Mouse (Mus musculus) hindbrain, embryonic 12.5 days (tissue): ENCODE data around the gene Tpbgl. TPM values are rescaled to one million over a fixed set of nuclear protein-coding genes. Genes with fewer than 3 reads are reported as not detected.
A peak's percentile ranks its signal among the peaks of the same experiment; 100 is the strongest.

ENCODE experiments used
- ATAC-seq: fragments of 200-750 bp; cut with Nextera tagmentation; 2 replicates; pipeline ENCODE4 v1.8.0; 2017; ENCODE audit warnings: moderate TSS enrichment; ENCODE audit not compliant: low FRiP score
- H3K27ac ChIP-seq: fragments of 300-500 bp; sonication (generic); 2 replicates; pipeline ENCODE4 v1.5.1; 2016; ENCODE audit warnings: mild to moderate bottlenecking
- H3K27me3 ChIP-seq: fragments of 300-500 bp; sonication (generic); 2 replicates; pipeline ENCODE4 v1.6.1; 2016; ENCODE audit warnings: mild to moderate bottlenecking
- H3K36me3 ChIP-seq: fragments of 300-500 bp; sonication (generic); 2 replicates; pipeline ENCODE4 v1.6.1; 2016; ENCODE audit warnings: mild to moderate bottlenecking
- H3K4me1 ChIP-seq: fragments of 300-500 bp; sonication (generic); 2 replicates; pipeline ENCODE4 v1.6.1; 2016
- H3K4me2 ChIP-seq: fragments of 300-500 bp; sonication (generic); replicated peaks from 2 replicates; pipeline ENCODE4 v1.6.1; 2016; ENCODE audit warnings: mild to moderate bottlenecking
- H3K4me3 ChIP-seq: fragments of 300-500 bp; sonication (generic); 2 replicates; pipeline ENCODE4 v1.5.1; 2016; ENCODE audit warnings: mild to moderate bottlenecking
- H3K9ac ChIP-seq: fragments of 300-500 bp; sonication (generic); 2 replicates; pipeline ENCODE4 v1.6.1; 2016; ENCODE audit warnings: mild to moderate bottlenecking, moderate library complexity
- H3K9me3 ChIP-seq: fragments of 300-500 bp; sonication (generic); replicated peaks from 2 replicates; pipeline ENCODE4 v1.6.1; 2016; ENCODE audit warnings: mild to moderate bottlenecking
- WGBS: fragments of 180-500 bp; shearing (Covaris S2); methylation state at CpG from one replicate; pipeline ENCODE4 v1.1.7; 2016; 5-methylcytosine and 5-hydroxymethylcytosine counted together
- polyA plus RNA-seq: library from polyadenylated mRNA; unstranded; fragments of >200 nt; fragmentation: Nextera tagmentation; extraction: Ambion mirVana; gene quantifications from 2 replicates; pipeline ENCODE4 v1.2.1, GENCODE M21; 2016

The Tpbgl gene
- polyA plus RNA-seq, 1 experiment from 2014 or later = 2.2 TPM

GRCm38 (mm10) chr7:99663507-99664220, 36.8 kb upstream of the Tpbgl start:
- Histone ChIP-seq H3K27me3 (peaks cover 2% of the 10 kb centered on the region; the same call in 1 of the 2 replicates), H3K4me3 (no peak overlapping the region), H3K9me3 (no peaks in the 10 kb centered on the region), H3K4me2 (no peak overlapping the region), H3K27ac (no peak overlapping the region), H3K9ac (no peak overlapping the region), H3K4me1 (peaks cover 13% of the 10 kb centered on the region; the same call in 1 of the 2 replicates), H3K36me3 (no peaks in the 10 kb centered on the region)
- 89% methylated on average over 9 of the region's 9 CpGs for WGBS
- no peak for ATAC-seq

GRCm38 (mm10) chr7:99662311-99662710, 35.4 kb upstream of the Tpbgl start:
- no peak for ATAC-seq
- Histone ChIP-seq H3K27me3 (peaks cover 2% of the 10 kb centered on the region; the same call in 1 of the 2 replicates), H3K36me3 (no peaks in the 10 kb centered on the region), H3K4me3 (no peak overlapping the region), H3K4me1 (peaks cover 11% of the 10 kb centered on the region; the same call in 1 of the 2 replicates), H3K9ac (no peak overlapping the region), H3K27ac (no peak overlapping the region), H3K9me3 (no peaks in the 10 kb centered on the region), H3K4me2 (no peak overlapping the region)
- WGBS = 80% methylated on average over 2 of the region's 2 CpGs

GRCm38 (mm10) chr7:99661571-99662230, 34.8 kb upstream of the Tpbgl start:
- no peak overlapping the region for H3K4me2 ChIP-seq
- no peak for ATAC-seq
- no peaks in the 10 kb centered on the region for H3K9me3 ChIP-seq
- H3K27ac ChIP-seq = no peak overlapping the region
- H3K27me3 ChIP-seq = peaks cover 2% of the 10 kb centered on the region; the same call in 1 of the 2 replicates
- 84% methylated on average over 14 of the region's 14 CpGs for WGBS
- H3K9ac ChIP-seq = no peak overlapping the region
- peaks cover 11% of the 10 kb centered on the region; the same call in 1 of the 2 replicates for H3K4me1 ChIP-seq
- H3K4me3 ChIP-seq = no peak overlapping the region
- no peaks in the 10 kb centered on the region for H3K36me3 ChIP-seq

DNA sequence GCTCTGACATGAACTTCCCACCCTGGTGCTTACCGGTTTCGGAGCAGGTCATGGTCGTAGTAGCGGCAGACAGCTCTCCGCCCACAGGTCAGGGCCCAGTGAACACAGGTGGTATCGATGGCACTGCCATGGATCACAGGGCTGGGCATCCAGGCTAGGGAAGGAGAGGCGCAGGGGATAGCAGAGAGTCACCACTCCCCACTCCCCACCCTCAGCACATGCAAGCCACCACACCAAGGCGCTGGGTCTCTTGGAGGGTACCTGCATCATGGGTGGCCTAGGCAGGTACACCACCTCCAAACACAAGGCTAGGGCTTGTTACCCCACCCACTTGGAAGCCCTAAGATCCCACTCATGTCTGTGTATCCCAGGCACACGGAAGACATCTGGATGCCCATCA, 34.2 kb upstream of the Tpbgl start:
- no peak for ATAC-seq
- H3K27ac ChIP-seq = no peak overlapping the region

GRCm38 (mm10) chr7:99659379-99660029, 32.6 kb upstream of the Tpbgl start:
- Histone ChIP-seq H3K36me3 (no peaks in the 10 kb centered on the region), H3K4me1 (peaks cover 2% of the 10 kb centered on the region; the same call in 1 of the 2 replicates), H3K27ac (no peak overlapping the region), H3K27me3 (peaks cover 2% of the 10 kb centered on the region; the same call in 1 of the 2 replicates), H3K9ac (no peak overlapping the region), H3K9me3 (no peaks in the 10 kb centered on the region), H3K4me3 (no peak overlapping the region), H3K4me2 (no peak overlapping the region)
- WGBS = 46% methylated on average over 12 of the region's 12 CpGs
- ATAC-seq = peak; percentile 54; the same call in 1 of the 2 replicates

More for the DNA sequence above, 34.2 kb upstream of the Tpbgl start:
- Histone ChIP-seq H3K36me3 (no peaks in the 10 kb centered on the region), H3K4me3 (no peak overlapping the region), H3K9ac (no peak overlapping the region), H3K4me1 (peaks cover 11% of the 10 kb centered on the region; the same call in 1 of the 2 replicates), H3K27me3 (peaks cover 2% of the 10 kb centered on the region; the same call in 1 of the 2 replicates), H3K4me2 (no peak overlapping the region), H3K9me3 (no peaks in the 10 kb centered on the region)
- WGBS = 92% methylated on average over 9 of the region's 9 CpGs

- no peaks in the 10 kb centered on the region for H3K36me3 ChIP-seq
- WGBS = 82% methylated on average over 11 of the region's 11 CpGs
- H3K4me2 ChIP-seq = no peak overlapping the region
- no peak overlapping the region for H3K27ac ChIP-seq
- H3K4me3 ChIP-seq = no peak overlapping the region
- no peaks in the 10 kb centered on the region for H3K9me3 ChIP-seq
- H3K9ac ChIP-seq = no peak overlapping the region
- peaks cover 4% of the 10 kb centered on the region; the same call in 1 of the 2 replicates for H3K4me1 ChIP-seq
- H3K27me3 ChIP-seq = no peaks in the 10 kb centered on the region
- no peak for ATAC-seq
These were observed 27.3 kb upstream of the Tpbgl start for GRCm38 (mm10) chr7:99654244-99654643.

DNA sequence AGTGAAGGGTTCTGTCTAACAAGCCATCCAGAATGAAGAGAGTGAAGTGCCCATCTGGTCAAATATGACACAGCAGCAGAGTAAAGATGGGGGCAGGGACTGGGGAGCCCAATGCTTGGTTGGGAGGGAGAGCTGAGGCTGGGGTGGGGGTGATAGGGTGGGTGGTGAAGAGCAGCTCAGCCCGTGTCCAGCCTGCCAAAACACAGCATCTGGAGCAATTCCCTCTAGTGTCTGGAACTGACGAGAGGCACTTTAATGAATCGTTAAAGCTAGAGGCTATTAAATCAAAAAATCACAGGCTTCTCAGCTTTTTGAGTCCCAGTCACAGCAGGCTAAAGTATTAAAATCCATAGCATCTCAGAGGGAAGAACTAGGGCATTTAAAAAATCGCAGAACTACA, 22.7 kb upstream of the Tpbgl start:
- Histone ChIP-seq H3K27ac (no peak overlapping the region), H3K36me3 (no peaks in the 10 kb centered on the region), H3K27me3 (no peaks in the 10 kb centered on the region), H3K4me2 (no peak overlapping the region), H3K4me3 (no peak overlapping the region), H3K9me3 (no peaks in the 10 kb centered on the region), H3K9ac (no peak overlapping the region), H3K4me1 (peaks cover 4% of the 10 kb centered on the region; the same call in 1 of the 2 replicates)
- WGBS = 49% methylated on average over 4 of the region's 4 CpGs
- no peak for ATAC-seq

DNA sequence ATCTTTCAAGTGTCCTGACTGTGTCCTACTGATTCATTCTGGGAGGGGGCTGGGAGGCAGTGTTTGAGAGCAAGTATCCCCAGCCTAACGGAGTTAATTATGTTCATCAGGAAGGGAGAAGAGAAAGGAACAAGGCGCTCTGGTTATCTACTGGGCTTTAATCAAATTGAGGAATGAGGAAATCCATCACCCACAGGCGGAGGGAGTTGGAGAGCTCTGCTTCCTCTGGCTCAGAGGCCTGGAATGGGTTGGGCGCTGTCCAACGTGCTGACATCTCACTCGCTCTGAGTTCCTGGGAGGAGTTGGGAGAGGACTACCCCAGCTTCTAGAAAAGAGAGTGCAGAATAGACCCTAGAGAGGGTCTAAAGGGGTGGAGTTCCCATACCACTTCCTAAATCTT, 21.7 kb upstream of the Tpbgl start:
- Histone ChIP-seq H3K27ac (no peak overlapping the region), H3K4me2 (no peak overlapping the region), H3K4me1 (peaks cover 4% of the 10 kb centered on the region; the same call in 1 of the 2 replicates), H3K27me3 (no peaks in the 10 kb centered on the region), H3K9ac (no peak overlapping the region), H3K4me3 (no peak overlapping the region), H3K9me3 (no peaks in the 10 kb centered on the region), H3K36me3 (no peaks in the 10 kb centered on the region)
- WGBS = 8% methylated on average over 6 of the region's 6 CpGs
- ATAC-seq = no peak

- WGBS = 76% methylated on average over 7 of the region's 7 CpGs
- H3K9me3 ChIP-seq = no peaks in the 10 kb centered on the region
- H3K27ac ChIP-seq = no peak overlapping the region
- peaks cover 7% of the 10 kb centered on the region; the same call in 1 of the 2 replicates for H3K4me1 ChIP-seq
- H3K4me3 ChIP-seq = no peak overlapping the region
- ATAC-seq = no peak
- H3K4me2 ChIP-seq = no peak overlapping the region
- no peaks in the 10 kb centered on the region for H3K36me3 ChIP-seq
- H3K27me3 ChIP-seq = 0 out of 2 replicates have a peak, but pooled peaks cover 4% of the 10 kb centered on the region
- no peak overlapping the region for H3K9ac ChIP-seq
These were observed 17.8 kb upstream of the Tpbgl start for GRCm38 (mm10) chr7:99644701-99645100.

DNA sequence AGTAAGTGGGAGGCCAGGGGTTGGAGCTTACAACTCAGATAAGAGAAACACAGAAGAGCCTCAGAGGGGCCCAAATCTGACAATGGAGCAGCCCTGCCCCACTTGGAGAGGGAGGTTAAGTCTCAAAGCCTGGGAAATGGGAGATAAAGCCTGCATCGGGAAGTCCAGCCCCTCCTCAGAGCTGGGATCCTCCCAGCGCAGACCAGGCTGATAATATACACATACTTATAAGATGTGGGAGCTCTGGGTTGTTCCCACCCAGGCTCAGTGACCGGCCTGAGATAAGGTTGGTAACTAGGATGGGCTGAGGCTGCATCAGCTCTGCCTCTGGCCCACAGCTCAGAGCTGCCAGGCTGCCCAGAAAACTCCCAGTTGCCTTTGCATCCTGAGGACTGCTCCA, 15.2 kb upstream of the Tpbgl start:
- 0 out of 2 replicates have a peak, but pooled peaks cover 3% of the 10 kb centered on the region for H3K4me1 ChIP-seq
- H3K4me3 ChIP-seq = no peak overlapping the region
- H3K9me3 ChIP-seq = no peaks in the 10 kb centered on the region
- H3K27ac ChIP-seq = no peak overlapping the region
- no peak overlapping the region for H3K9ac ChIP-seq
- H3K4me2 ChIP-seq = no peak overlapping the region
- no peaks in the 10 kb centered on the region for H3K36me3 ChIP-seq
- WGBS = 53% methylated on average over 3 of the region's 3 CpGs
- 0 out of 2 replicates have a peak, but pooled peaks cover 4% of the 10 kb centered on the region for H3K27me3 ChIP-seq
- no peak for ATAC-seq

- Histone ChIP-seq H3K9me3 (no peaks in the 10 kb centered on the region), H3K4me3 (no peak overlapping the region), H3K27me3 (0 out of 2 replicates have a peak, but pooled peaks cover 4% of the 10 kb centered on the region), H3K4me1 (0 out of 2 replicates have a peak, but pooled peaks cover 3% of the 10 kb centered on the region), H3K9ac (no peak overlapping the region), H3K27ac (no peak overlapping the region), H3K36me3 (no peaks in the 10 kb centered on the region), H3K4me2 (no peak overlapping the region)
- 48% methylated on average over 4 of the region's 4 CpGs for WGBS
- ATAC-seq = no peak
These were observed 14.3 kb upstream of the Tpbgl start for GRCm38 (mm10) chr7:99641245-99641644.
